Mouse (Mus musculus) bone marrow macrophage, adult 2 months (primary cell): ENCODE measurements around the gene Nhp2. TPM values are rescaled to one million over a fixed set of nuclear protein-coding genes. Genes with fewer than 3 reads are reported as not detected.

Experiments used
- H3K27ac ChIP-seq: 2 replicates; pipeline ENCODE4 v1.5.1; 2012; ENCODE audit warnings: low read depth, low read length; ENCODE audit not compliant: insufficient read depth
- H3K4me1 ChIP-seq: 2 replicates; pipeline ENCODE4 v1.6.1; 2012; ENCODE audit warnings: low read length; ENCODE audit not compliant: control insufficient read depth, insufficient read depth
- H3K4me3 ChIP-seq: 2 replicates; pipeline ENCODE4 v1.5.1; 2012; ENCODE audit warnings: mild to moderate bottlenecking, low read length, moderate library complexity; ENCODE audit not compliant: insufficient read depth
- CTCF ChIP-seq: IDR thresholded peaks from 2 replicates; pipeline ENCODE4 v1.5.1; 2012; ENCODE audit warnings: low read depth, mild to moderate bottlenecking, low read length, moderate library complexity
- POLR2A ChIP-seq: IDR thresholded peaks from 2 replicates; pipeline ENCODE4 v1.6.1; 2012; ENCODE audit warnings: mild to moderate bottlenecking, low read depth, low read length, borderline replicate concordance
- polyA plus RNA-seq: library from polyadenylated mRNA; stranded (reverse); fragments of >200 nt; gene quantifications from 2 replicates; pipeline ENCODE4 v1.2.4, GENCODE M21; 2012; ENCODE audit not compliant: missing spikeins, insufficient read depth, insufficient read length

Nhp2 gene
- polyA plus RNA-seq, 1 experiment: 38.8 TPM

GRCm38 (mm10) chr11:51646751-51647667 is 27.5 kb downstream of the Nhp2 start:
- Histone ChIP-seq H3K4me3 (no peak overlapping the region), H3K4me1 (peaks cover 20% of the 10 kb centered on the region), H3K27ac (no peak overlapping the region)
- TF ChIP-seq CTCF: no peak
- TF ChIP-seq POLR2A: no peak

- H3K4me3 ChIP-seq: no peak overlapping the region
- H3K27ac ChIP-seq: no peak overlapping the region
- peaks cover 16% of the 10 kb centered on the region for H3K4me1 ChIP-seq
- no peak for TF ChIP-seq CTCF
- no peak for TF ChIP-seq POLR2A
Observed at GRCm38 (mm10) chr11:51648566-51648965, 29.0 kb downstream of the Nhp2 start.

GRCm38 (mm10) chr11:51649111-51649888 is 29.8 kb downstream of the Nhp2 start:
- H3K27ac ChIP-seq: no peak overlapping the region
- peaks cover 9% of the 10 kb centered on the region for H3K4me1 ChIP-seq
- peak overlapping the region; percentile 70 for H3K4me3 ChIP-seq
- TF ChIP-seq POLR2A: no peak
- TF ChIP-seq CTCF: no peak

- no peak for TF ChIP-seq CTCF
- no peak for TF ChIP-seq POLR2A
- peak overlapping the region; percentile 70 for H3K4me3 ChIP-seq
- peaks cover 5% of the 10 kb centered on the region for H3K4me1 ChIP-seq
- H3K27ac ChIP-seq: no peak overlapping the region
Observed at GRCm38 (mm10) chr11:51649889-51650199, 30.3 kb downstream of the Nhp2 start.

- Histone ChIP-seq H3K27ac (no peak overlapping the region), H3K4me3 (peak overlapping the region; percentile 70), H3K4me1 (0 out of 2 replicates have a peak, but pooled peaks cover 2% of the 10 kb centered on the region)
- no peak for TF ChIP-seq POLR2A
- no peak for TF ChIP-seq CTCF
Observed at GRCm38 (mm10) chr11:51650261-51650660, 30.7 kb downstream of the Nhp2 start.

- no peak for TF ChIP-seq CTCF
- TF ChIP-seq POLR2A: no peak
- H3K4me1 ChIP-seq: 0 out of 2 replicates have a peak, but pooled peaks cover 2% of the 10 kb centered on the region
- H3K27ac ChIP-seq: no peak within 1 kb of the TSS
- H3K4me3 ChIP-seq: peak within 1 kb of the TSS; percentile 70
Observed at GRCm38 (mm10) chr11:51650691-51651515, 31.4 kb downstream of the Nhp2 start, which contains the start of the genes N4bp3 and D930048N14Rik. N4bp3 (minus strand) TSS chr11:51650842. D930048N14Rik (plus strand) TSS chr11:51650954.

GRCm38 (mm10) chr11:51652889-51653418 is 33.4 kb downstream of the Nhp2 start:
- H3K27ac ChIP-seq: no peak overlapping the region
- H3K4me3 ChIP-seq: no peak overlapping the region
- 0 out of 2 replicates have a peak, but pooled peaks cover 2% of the 10 kb centered on the region for H3K4me1 ChIP-seq
- TF ChIP-seq POLR2A (no peak), CTCF (no peak)

- TF ChIP-seq POLR2A (no peak), CTCF (no peak)
- Histone ChIP-seq H3K27ac (no peak overlapping the region), H3K4me1 (peaks cover 8% of the 10 kb centered on the region), H3K4me3 (no peak overlapping the region)
Observed at GRCm38 (mm10) chr11:51653736-51654135, 34.2 kb downstream of the Nhp2 start.

GRCm38 (mm10) chr11:51654891-51655290 is 35.4 kb downstream of the Nhp2 start:
- H3K27ac ChIP-seq: no peak overlapping the region
- no peak overlapping the region for H3K4me3 ChIP-seq
- H3K4me1 ChIP-seq: peaks cover 8% of the 10 kb centered on the region
- TF ChIP-seq POLR2A: no peak
- TF ChIP-seq CTCF: no peak
